Mouse (Mus musculus): Measurements from ENCODE around the gene Mxra7.

Mxra7 gene

GRCm38 (mm10) chr11:116827534-116828165 lies at the start of gene Mxra7:
Gene Mxra7 (minus strand): TSS chr11:116828046.
- in situ Hi-C loops (cut with MboI; ENCODE audit: low pct_unique_long_range_greater_than_20kb in 1 of 2, low sequenced_read_pairs in 2 of 2, unreplicated experiment in 1 of 2): no loop called here

- in situ Hi-C loops (cut with MboI; ENCODE audit: low pct_unique_long_range_greater_than_20kb in 1 of 2, low sequenced_read_pairs in 2 of 2, unreplicated experiment in 1 of 2): loop anchor here in 1 of 2 experiments (25.0 kb wide), 1 partner anchor 1462 kb away; the partner anchor contains the start of genes Atp5h, Kctd2 and Mrpl58
These were observed 46.1 kb upstream of the Mxra7 start for GRCm38 (mm10) chr11:116873987-116874386.

GRCm38 (mm10) chr11:116871538-116871937 lies 43.7 kb upstream of the Mxra7 start:
- in situ Hi-C loops (cut with MboI; ENCODE audit: low pct_unique_long_range_greater_than_20kb in 1 of 2, low sequenced_read_pairs in 2 of 2, unreplicated experiment in 1 of 2): loop anchor here in 1 of 2 experiments (25.0 kb wide), 1 partner anchor 1459 kb away; the partner anchor contains the start of genes Atp5h, Kctd2 and Mrpl58

GRCm38 (mm10) chr11:116869641-116870040 lies 41.8 kb upstream of the Mxra7 start:
- in situ Hi-C loops (cut with MboI; ENCODE audit: low pct_unique_long_range_greater_than_20kb in 1 of 2, low sequenced_read_pairs in 2 of 2, unreplicated experiment in 1 of 2): loop anchor here in 1 of 2 experiments (25.0 kb wide), 1 partner anchor 1457 kb away; the partner anchor contains the start of genes Atp5h, Kctd2 and Mrpl58

DNA sequence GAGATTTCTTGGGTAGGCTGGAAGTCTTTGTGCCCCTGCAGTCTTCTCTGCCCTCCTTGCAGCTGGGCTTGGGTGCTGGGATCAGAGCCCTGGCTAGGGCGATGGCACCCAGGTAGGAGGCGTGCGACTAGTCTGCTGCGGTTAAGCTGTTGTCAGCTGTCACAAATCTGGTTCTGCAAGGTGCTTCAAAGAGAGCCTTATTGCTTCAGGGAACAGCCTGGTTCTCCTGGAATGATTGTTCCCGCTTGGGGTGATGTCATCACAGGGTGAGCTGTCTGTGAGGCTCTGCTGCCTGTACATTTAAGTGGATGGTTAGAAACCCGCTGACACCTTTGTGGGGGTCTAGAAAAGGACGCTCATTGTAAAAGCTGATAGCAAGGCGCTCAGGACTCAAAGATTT lies 41.4 kb upstream of the Mxra7 start:
- in situ Hi-C loops (cut with MboI; ENCODE audit: low pct_unique_long_range_greater_than_20kb in 1 of 2, low sequenced_read_pairs in 2 of 2, unreplicated experiment in 1 of 2): loop anchor here in 1 of 2 experiments (25.0 kb wide), 1 partner anchor 1457 kb away; the partner anchor contains the start of genes Atp5h, Kctd2 and Mrpl58

DNA sequence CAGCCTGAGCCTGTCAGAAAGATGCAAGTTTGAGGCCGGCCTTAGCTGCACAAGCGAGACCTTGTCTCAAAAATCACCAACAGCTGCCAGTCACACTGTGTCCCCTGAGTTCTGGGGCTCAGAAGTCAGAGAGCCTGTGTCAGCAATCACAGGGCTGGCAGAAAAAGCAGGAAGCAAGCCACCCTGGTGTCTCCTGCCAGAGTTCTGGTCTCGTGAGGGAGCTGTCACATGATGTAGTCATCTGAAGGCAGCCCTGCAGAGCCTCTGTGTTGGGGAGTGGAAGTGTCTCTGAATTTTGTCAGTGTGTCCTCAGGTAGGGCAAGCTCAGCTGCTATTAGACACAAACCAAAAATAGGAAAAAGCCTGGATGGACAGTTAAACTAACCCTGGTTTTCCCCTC lies 40.3 kb upstream of the Mxra7 start:
- in situ Hi-C loops (cut with MboI; ENCODE audit: low pct_unique_long_range_greater_than_20kb in 1 of 2, low sequenced_read_pairs in 2 of 2, unreplicated experiment in 1 of 2): loop anchor here in 1 of 2 experiments (25.0 kb wide), 1 partner anchor 1456 kb away; the partner anchor contains the start of genes Atp5h, Kctd2 and Mrpl58

- in situ Hi-C loops (cut with MboI; ENCODE audit: low pct_unique_long_range_greater_than_20kb in 1 of 2, low sequenced_read_pairs in 2 of 2, unreplicated experiment in 1 of 2): loop anchor here in 1 of 2 experiments (25.0 kb wide), 1 partner anchor 1454 kb away; the partner anchor contains the start of genes Atp5h, Kctd2 and Mrpl58
These were observed 38.2 kb upstream of the Mxra7 start for GRCm38 (mm10) chr11:116865945-116866585.

DNA sequence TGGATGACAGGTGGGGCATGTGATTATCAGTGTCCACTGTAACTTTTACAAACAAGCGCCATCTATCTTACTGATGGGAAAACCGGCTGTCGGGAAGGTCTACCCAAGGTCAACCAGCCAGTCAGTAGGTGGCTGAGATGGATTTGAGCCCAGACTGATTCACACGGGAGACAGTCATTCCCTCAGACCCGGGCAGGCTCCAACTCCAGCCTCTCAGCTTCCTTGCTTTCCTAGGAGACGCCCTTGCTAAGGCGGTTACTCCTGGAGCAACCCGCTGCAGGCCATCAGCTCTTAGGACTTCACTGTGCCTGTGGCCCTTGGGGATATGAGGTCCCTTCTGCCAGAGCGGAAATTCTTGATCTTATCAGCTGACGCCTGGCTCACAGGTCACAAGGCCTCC lies 36.6 kb upstream of the Mxra7 start:
- in situ Hi-C loops (cut with MboI; ENCODE audit: low pct_unique_long_range_greater_than_20kb in 1 of 2, low sequenced_read_pairs in 2 of 2, unreplicated experiment in 1 of 2): loop anchor here in 1 of 2 experiments (25.0 kb wide), 1 partner anchor 1452 kb away; the partner anchor contains the start of genes Atp5h, Kctd2 and Mrpl58

- in situ Hi-C loops (cut with MboI; ENCODE audit: low pct_unique_long_range_greater_than_20kb in 1 of 2, low sequenced_read_pairs in 2 of 2, unreplicated experiment in 1 of 2): loop anchor here in 1 of 2 experiments (25.0 kb wide), 1 partner anchor 1445 kb away; the partner anchor contains the start of genes Atp5h, Kctd2 and Mrpl58
These were observed 29.5 kb upstream of the Mxra7 start for GRCm38 (mm10) chr11:116857183-116857850.

GRCm38 (mm10) chr11:116854279-116854678 lies 26.4 kb upstream of the Mxra7 start:
- in situ Hi-C loops (cut with MboI; ENCODE audit: low pct_unique_long_range_greater_than_20kb in 1 of 2, low sequenced_read_pairs in 2 of 2, unreplicated experiment in 1 of 2): loop anchor here in 1 of 2 experiments (25.0 kb wide), 1 partner anchor 1442 kb away; the partner anchor contains the start of genes Atp5h, Kctd2 and Mrpl58

- in situ Hi-C loops (cut with MboI; ENCODE audit: low pct_unique_long_range_greater_than_20kb in 1 of 2, low sequenced_read_pairs in 2 of 2, unreplicated experiment in 1 of 2): loop anchor here in 1 of 2 experiments (25.0 kb wide), 1 partner anchor 1441 kb away; the partner anchor contains the start of genes Atp5h, Kctd2 and Mrpl58
These were observed 25.7 kb upstream of the Mxra7 start for GRCm38 (mm10) chr11:116853512-116853928.

DNA sequence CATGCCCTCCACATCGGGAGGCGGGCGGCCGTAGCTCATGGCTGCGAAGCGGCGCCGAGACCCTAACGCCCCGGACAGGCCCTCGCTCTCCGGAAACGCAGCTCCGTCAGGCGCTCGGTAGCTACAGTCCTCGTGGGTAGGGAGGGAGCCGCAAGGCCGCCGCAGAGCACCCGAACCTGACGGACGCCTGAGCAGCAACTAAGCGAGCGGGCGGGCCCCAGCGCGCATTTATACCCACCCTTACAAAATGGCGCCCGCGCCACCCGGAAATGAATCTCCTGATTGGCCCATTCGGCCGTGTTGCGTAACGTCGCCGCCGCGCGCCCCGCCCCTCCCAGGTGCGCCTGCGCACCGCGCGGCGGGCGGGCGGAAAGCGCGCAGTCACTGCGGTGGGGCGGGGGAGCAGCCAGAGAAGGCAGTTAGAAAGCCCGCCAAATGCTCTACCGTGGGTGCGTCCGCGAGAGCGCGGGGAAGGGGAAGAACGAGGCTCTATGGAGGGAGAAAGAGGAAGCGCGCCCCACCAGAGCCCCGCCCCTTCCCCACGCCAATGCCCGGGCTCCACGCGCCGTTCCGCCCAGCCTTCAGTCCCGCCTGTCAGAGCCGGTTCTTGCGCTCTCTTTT lies 25.2 kb upstream of the Mxra7 start, which contains the start of gene Srsf2:
Gene Srsf2 (minus strand): TSS at position 204 of the 621 bp plus-strand sequence.
- in situ Hi-C loops (cut with MboI; ENCODE audit: low pct_unique_long_range_greater_than_20kb in 1 of 2, low sequenced_read_pairs in 2 of 2, unreplicated experiment in 1 of 2): loop anchor here in 1 of 2 experiments (25.0 kb wide), 1 partner anchor 1441 kb away; the partner anchor contains the start of genes Atp5h, Kctd2 and Mrpl58

GRCm38 (mm10) chr11:116852291-116852890 lies 24.5 kb upstream of the Mxra7 start, which contains the start of gene Mfsd11:
Gene Mfsd11 (plus strand): TSS chr11:116852440.
- in situ Hi-C loops (cut with MboI; ENCODE audit: low pct_unique_long_range_greater_than_20kb in 1 of 2, low sequenced_read_pairs in 2 of 2, unreplicated experiment in 1 of 2): loop anchor here in 1 of 2 experiments (25.0 kb wide), 1 partner anchor 1440 kb away; the partner anchor contains the start of genes Atp5h, Kctd2 and Mrpl58

- in situ Hi-C loops (cut with MboI; ENCODE audit: low pct_unique_long_range_greater_than_20kb in 1 of 2, low sequenced_read_pairs in 2 of 2, unreplicated experiment in 1 of 2): loop anchor here in 1 of 2 experiments (25.0 kb wide), 1 partner anchor 1439 kb away; the partner anchor contains the start of genes Atp5h, Kctd2 and Mrpl58
These were observed 23.9 kb upstream of the Mxra7 start for GRCm38 (mm10) chr11:116851576-116852290.

GRCm38 (mm10) chr11:116850833-116851477 lies 23.1 kb upstream of the Mxra7 start:
- in situ Hi-C loops (cut with MboI; ENCODE audit: low pct_unique_long_range_greater_than_20kb in 1 of 2, low sequenced_read_pairs in 2 of 2, unreplicated experiment in 1 of 2): loop anchor here in 1 of 2 experiments (25.0 kb wide), 1 partner anchor 1439 kb away; the partner anchor contains the start of genes Atp5h, Kctd2 and Mrpl58

DNA sequence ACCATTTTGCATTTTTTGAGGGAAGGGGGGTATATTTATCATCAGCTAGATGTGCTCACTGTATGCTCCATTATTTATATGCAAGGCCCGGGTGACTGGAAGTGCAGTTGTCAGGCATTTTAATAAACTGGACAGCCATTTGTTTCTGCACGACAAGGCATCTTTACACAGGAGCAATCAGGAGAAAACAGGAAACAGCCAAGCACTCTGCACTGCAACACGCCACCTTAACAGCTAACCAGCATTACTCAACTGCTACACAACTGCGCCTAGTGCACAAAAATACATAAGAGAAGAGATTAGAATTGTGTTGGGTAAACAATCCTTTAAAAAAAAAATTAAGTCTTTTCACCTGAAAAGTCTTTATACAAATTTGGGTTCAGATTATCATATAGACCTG lies 22.2 kb upstream of the Mxra7 start:
- in situ Hi-C loops (cut with MboI; ENCODE audit: low pct_unique_long_range_greater_than_20kb in 1 of 2, low sequenced_read_pairs in 2 of 2, unreplicated experiment in 1 of 2): loop anchor here in 1 of 2 experiments (25.0 kb wide), 1 partner anchor 1438 kb away; the partner anchor contains the start of genes Atp5h, Kctd2 and Mrpl58

Measured in mouse embryonic stem cell (cell line).